Mouse (Mus musculus) liver, embryonic 14.5 days (tissue): ENCODE data around the gene Odf3l1. TPM values are rescaled to one million over a fixed set of nuclear protein-coding genes. Genes with fewer than 3 reads are reported as not detected.
A peak's percentile ranks its signal among the peaks of the same experiment; 100 is the strongest.
"Not testable (repeated sequence)": the region's sequence is repeated elsewhere in the genome, so short reads cannot be mapped to it uniquely, and the experiment has no call there.

Experiments used
- ATAC-seq: fragments of 200-750 bp; cut with Nextera tagmentation; 2 replicates; pipeline ENCODE4 v1.8.0; 2017; ENCODE audit warnings: moderate number of reproducible peaks, mild to moderate bottlenecking, moderate library complexity; ENCODE audit not compliant: insufficient read depth
- DNase-seq, 3 experiments: peaks; one replicate each; pipeline ENCODE4 v3.0.0-alpha.2; 2012 to 2013; ENCODE audit warnings: low read depth in 3 of 3, low spot score in 3 of 3
- H3K27ac ChIP-seq: fragments of 300-500 bp; sonication (generic); 2 replicates; pipeline ENCODE4 v1.5.1; 2014; ENCODE audit warnings: moderate library complexity, mild to moderate bottlenecking, control low read depth, inconsistent platforms
- H3K27me3 ChIP-seq: fragments of 300-500 bp; sonication (generic); 2 replicates; pipeline ENCODE4 v1.6.1; 2014; ENCODE audit warnings: mild to moderate bottlenecking, low read length, moderate library complexity; ENCODE audit not compliant: control insufficient read depth, insufficient read depth
- H3K36me3 ChIP-seq: fragments of 300-500 bp; sonication (generic); replicated peaks from 2 replicates; pipeline ENCODE4 v1.6.1; 2014; ENCODE audit warnings: low read depth; ENCODE audit not compliant: control insufficient read depth, insufficient read depth
- H3K4me1 ChIP-seq, 2 experiments: fragments of 200-500 bp in 1 of 2; fragments of 300-500 bp in 1 of 2; sonication (generic) in 1 of 2; replicated peaks; 2 replicates each; pipeline ENCODE4 v1.6.1; 2012 to 2014; ENCODE audit warnings: antibody characterized with exemption in 1 of 2, inconsistent platforms in 1 of 2, low read length in 1 of 2; ENCODE audit not compliant: control insufficient read depth in 2 of 2, insufficient read depth in 2 of 2
- H3K4me2 ChIP-seq: fragments of 300-500 bp; sonication (generic); 2 replicates; pipeline ENCODE4 v1.6.1; 2014; ENCODE audit warnings: low read depth, mild to moderate bottlenecking, control low read depth, moderate library complexity
- H3K4me3 ChIP-seq, 2 experiments: fragments of 200-500 bp in 1 of 2; fragments of 300-500 bp in 1 of 2; sonication (generic) in 1 of 2; 2 replicates each; pipeline ENCODE4 v1.5.1; 2012 to 2014; ENCODE audit warnings: low read depth in 2 of 2, low read length in 2 of 2, mild to moderate bottlenecking in 2 of 2, control low read depth in 1 of 2, inconsistent platforms in 1 of 2, moderate library complexity in 1 of 2; ENCODE audit not compliant: insufficient read depth in 1 of 2
- H3K9ac ChIP-seq: fragments of 300-500 bp; sonication (generic); replicated peaks from 2 replicates; pipeline ENCODE4 v1.6.1; 2014; ENCODE audit warnings: mild to moderate bottlenecking, control low read depth, moderate library complexity
- H3K9me3 ChIP-seq: fragments of 300-500 bp; sonication (generic); 2 replicates; pipeline ENCODE4 v1.6.1; 2016; ENCODE audit warnings: low read length, mixed read lengths; ENCODE audit not compliant: control insufficient read depth
- CTCF ChIP-seq: IDR thresholded peaks from 2 replicates; pipeline ENCODE4 v1.5.1; 2016; ENCODE audit warnings: antibody characterized with exemption, low read depth, control low read depth
- EP300 ChIP-seq: IDR thresholded peaks from 2 replicates; pipeline ENCODE4 v1.6.1; 2016; ENCODE audit warnings: antibody characterized with exemption, low read depth
- WGBS: fragments of 180-500 bp; shearing (Covaris S2); extraction: QIAGEN DNeasy Blood & Tissue Kit; methylation state at CpG from one replicate; pipeline ENCODE4 v1.1.7; 2014; ENCODE audit not compliant: insufficient replicate concordance; 5-methylcytosine and 5-hydroxymethylcytosine counted together
- polyA plus RNA-seq, 2 experiments: library from polyadenylated mRNA; depleted of rRNA in 1 of 2; stranded (reverse) in 1 of 2; unstranded in 1 of 2; fragments of >200 nt; fragmentation: Nextera tagmentation in 1 of 2; extraction: Ambion mirVana in 1 of 2; gene quantifications; 2 replicates each; pipeline versions ENCODE4 v1.2.1 to v1.2.3; 2012 to 2014

Odf3l1 gene
- not detected in 2 replicates for polyA plus RNA-seq (2012; rRNA removed)
- not detected in 2 replicates for polyA plus RNA-seq (2014; fragmentation: Nextera tagmentation; extraction: Ambion mirVana)

DNA sequence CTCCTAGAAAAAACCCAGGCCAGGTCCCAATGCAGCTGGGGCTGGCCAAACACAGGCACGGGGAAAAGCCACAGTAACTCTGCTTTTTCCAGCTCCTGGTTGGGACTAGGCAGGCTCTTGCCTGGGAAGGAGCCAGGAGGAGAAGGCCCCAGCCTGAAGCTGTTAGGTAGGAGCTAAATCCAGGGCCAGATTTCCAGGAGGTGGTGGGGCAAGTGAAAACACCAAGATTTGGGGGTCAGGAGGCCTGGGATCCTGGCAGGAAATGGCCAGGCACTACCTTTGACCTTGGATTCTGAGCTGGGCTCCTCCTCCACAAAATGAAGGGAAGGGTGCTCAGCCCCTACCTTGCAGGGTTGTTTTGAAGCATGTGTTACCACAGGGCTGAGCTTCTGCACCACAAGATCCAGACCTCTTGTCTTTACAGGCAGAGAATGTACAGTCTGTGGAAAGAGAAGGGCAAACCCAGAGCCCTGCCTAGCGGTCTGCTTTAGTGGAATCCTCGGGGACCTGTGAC lies at the start of gene Odf3l1:
Odf3l1 (minus strand) TSS at position 464 of the 514 bp plus-strand sequence.
- Histone ChIP-seq H3K4me3 (0 out of 4 replicates have a peak within 1 kb of the TSS, but pooled peaks of 1 of the 2 experiments have one; percentile 5), H3K9me3 (no peaks in the 10 kb centered on the region), H3K9ac (no peak within 1 kb of the TSS), H3K4me2 (peak within 1 kb of the TSS; percentile 3; the same call in 1 of the 2 replicates), H3K27me3 (no peaks in the 10 kb centered on the region; the same call in none of the 2 replicates), H3K36me3 (no peaks in the 10 kb centered on the region), H3K4me1 (no peaks in the 10 kb centered on the region), H3K27ac (no peak within 1 kb of the TSS)
- no peak for DNase-seq
- no peak for ATAC-seq
- TF ChIP-seq EP300 (no peak), CTCF (no peak)
- WGBS, result 11% methylated on average over 3 of the region's 3 CpGs

DNA sequence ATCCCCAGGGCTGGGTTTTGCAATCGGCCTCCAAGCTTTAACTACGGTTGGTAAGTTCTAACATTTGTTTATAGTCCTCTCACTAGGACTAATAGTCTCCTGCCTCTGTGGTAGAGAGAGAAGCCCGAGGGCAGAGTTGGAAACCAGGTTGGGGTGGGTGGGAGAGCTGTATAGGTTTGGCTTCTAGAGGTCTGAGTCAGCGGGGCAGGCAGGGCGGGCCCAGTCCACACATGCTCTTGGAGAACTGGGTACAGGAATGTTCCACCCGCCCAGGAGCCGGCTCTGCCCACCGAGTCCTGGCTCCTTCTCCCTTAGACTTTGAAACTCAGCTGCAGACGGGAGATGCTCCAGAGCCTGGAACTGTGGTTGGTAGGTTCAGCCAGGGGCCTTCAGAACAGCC lies 49.5 kb upstream of the Odf3l1 start:
- Histone ChIP-seq H3K4me3 (no peak overlapping the region), H3K4me2 (no peak overlapping the region), H3K4me1 (0 out of 4 replicates have a peak, but pooled peaks cover 0 to 2% of the 10 kb centered on the region in 2 experiments), H3K9me3 (no peaks in the 10 kb centered on the region), H3K27me3 (no peaks in the 10 kb centered on the region), H3K9ac (no peak overlapping the region), H3K27ac (no peak overlapping the region), H3K36me3 (no peaks in the 10 kb centered on the region)
- TF ChIP-seq CTCF (no peak), EP300 (no peak)
- 63% methylated on average over 9 of the region's 9 CpGs for WGBS
- DNase-seq, result no peak
- ATAC-seq, result no peak

DNA sequence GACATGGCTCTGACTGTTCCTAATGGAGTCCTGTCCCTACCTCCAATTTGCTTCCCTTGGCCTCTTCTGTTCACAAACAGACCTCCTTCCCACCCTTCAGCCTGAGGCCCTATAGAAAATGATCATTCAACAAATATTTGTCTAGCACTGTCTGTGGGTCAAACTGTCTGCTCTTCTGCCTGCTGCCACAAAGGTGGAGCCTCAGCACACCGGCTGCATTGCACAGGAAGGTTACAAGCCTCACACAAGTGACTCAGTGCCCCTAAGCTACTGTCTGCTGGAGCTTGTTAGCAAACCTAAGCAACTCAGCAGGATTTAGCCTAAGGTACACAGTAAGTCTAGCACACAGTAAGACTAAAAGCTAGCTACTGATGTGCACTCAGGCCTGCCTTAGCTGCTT lies 46.5 kb upstream of the Odf3l1 start:
- DNase-seq (no peak), ATAC-seq (no peak)
- 0 out of 4 replicates have a peak, but pooled peaks cover 0 to 2% of the 10 kb centered on the region in 2 experiments for H3K4me1 ChIP-seq
- H3K9me3 ChIP-seq, result no peaks in the 10 kb centered on the region
- no peak overlapping the region for H3K27ac ChIP-seq
- 45% methylated on average over 1 of the region's 1 CpGs for WGBS
- TF ChIP-seq CTCF, result no peak
- no peak for TF ChIP-seq EP300
- no peak overlapping the region for H3K9ac ChIP-seq
- no peaks in the 10 kb centered on the region for H3K36me3 ChIP-seq
- no peak overlapping the region for H3K4me3 ChIP-seq
- no peak overlapping the region for H3K4me2 ChIP-seq
- H3K27me3 ChIP-seq, result no peaks in the 10 kb centered on the region

DNA sequence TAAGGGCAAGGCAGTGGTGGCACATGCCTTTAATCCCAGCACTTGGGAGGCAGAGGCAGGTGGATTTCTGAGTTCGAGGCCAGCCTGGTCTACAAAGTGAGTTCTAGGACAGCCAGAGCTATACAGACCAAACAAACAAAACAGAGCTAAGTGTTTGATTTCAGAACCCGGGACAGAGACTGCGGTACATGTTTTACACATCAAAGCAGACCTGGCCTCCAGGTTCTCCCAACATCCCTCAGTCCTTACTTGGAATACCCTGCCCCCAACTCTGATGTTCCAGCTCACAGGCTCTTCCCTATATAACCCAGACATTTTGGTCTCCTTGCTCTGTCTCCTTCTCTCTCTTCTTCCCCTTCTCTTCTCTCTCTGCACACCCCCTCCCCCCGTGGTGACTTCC lies 45.5 kb upstream of the Odf3l1 start:
- H3K9me3 ChIP-seq, H3K4me3 ChIP-seq, ATAC-seq, H3K27ac ChIP-seq, H3K9ac ChIP-seq, H3K27me3 ChIP-seq, H3K36me3 ChIP-seq, DNase-seq, H3K4me2 ChIP-seq, H3K4me1 ChIP-seq: not testable (repeated sequence)
- WGBS, result 33% methylated on average over 4 of the region's 4 CpGs

DNA sequence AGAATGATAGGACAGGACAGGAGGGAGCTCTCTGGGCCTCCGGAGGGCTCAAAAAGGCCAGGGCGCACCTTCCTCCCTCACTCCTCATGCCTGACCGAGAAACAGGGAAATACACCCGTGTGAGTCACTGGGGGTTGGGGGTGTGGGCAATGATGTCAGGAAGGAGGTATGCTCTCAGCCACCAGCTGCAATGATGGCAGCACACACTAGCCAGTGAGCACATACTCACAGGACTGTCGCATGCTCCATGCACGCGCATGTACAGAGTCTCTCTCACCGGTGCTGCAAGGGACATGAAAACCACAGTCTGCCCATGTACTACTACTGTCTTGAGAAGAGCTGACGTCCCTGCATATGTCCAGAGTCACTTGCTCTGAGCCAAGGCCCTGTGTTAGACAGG lies 43.1 kb upstream of the Odf3l1 start:
- DNase-seq, result no peak
- no peak for ATAC-seq

More for the DNA sequence above, 43.1 kb upstream of the Odf3l1 start:
- no peak overlapping the region for H3K27ac ChIP-seq
- no peak overlapping the region for H3K9ac ChIP-seq
- WGBS, result 54% methylated on average over 9 of the region's 9 CpGs
- no peak overlapping the region for H3K4me2 ChIP-seq
- TF ChIP-seq CTCF (no peak), EP300 (no peak)
- no peaks in the 10 kb centered on the region for H3K27me3 ChIP-seq
- H3K4me1 ChIP-seq, result peaks cover 0 to 2% of the 10 kb centered on the region in 2 experiments; a peak in 1 of 4 replicates
- no peak overlapping the region for H3K4me3 ChIP-seq
- no peaks in the 10 kb centered on the region for H3K36me3 ChIP-seq
- H3K9me3 ChIP-seq, result no peaks in the 10 kb centered on the region
